Mouse (Mus musculus) left cerebral cortex, adult 8-10 months (tissue): ENCODE measurements around the gene Tram2. TPM values are rescaled to one million over a fixed set of nuclear protein-coding genes. Genes with fewer than 3 reads are reported as not detected.

Experiments
- DNase-seq, 2 experiments: peaks; one replicate each; pipeline ENCODE4 v3.0.0; 2022; ENCODE audit warnings: low spot score in 2 of 2
- total RNA-seq, 4 experiments: library from RNA; stranded (reverse); gene quantifications; 2 replicates each; pipeline ENCODE4 v1.2.4; 2022

The Tram2 gene
- total RNA-seq, 4 experiments from 2014 or later = 1.3 to 2.1 (median 1.4) TPM

DNA sequence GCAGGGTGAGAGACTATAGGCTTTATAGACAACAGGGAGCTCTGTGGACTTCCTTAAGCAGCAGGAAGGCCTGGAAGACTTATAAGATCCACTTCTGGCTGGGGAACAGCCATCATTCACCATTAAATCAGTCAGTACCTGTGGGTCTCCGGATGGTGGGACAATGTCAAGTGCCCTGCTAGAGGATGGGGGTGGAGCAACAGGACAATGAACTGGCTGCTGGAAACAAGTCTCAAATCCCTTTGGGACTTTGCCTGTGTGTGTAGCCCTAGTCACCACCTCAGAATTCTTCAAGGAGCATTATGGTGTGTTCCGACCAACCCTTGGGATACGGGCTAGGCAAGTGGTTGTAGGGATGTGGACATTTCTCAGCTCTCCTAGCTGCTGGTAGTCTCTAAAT lies 55.9 kb downstream of the Tram2 start:
- DNase-seq = no peak

DNA sequence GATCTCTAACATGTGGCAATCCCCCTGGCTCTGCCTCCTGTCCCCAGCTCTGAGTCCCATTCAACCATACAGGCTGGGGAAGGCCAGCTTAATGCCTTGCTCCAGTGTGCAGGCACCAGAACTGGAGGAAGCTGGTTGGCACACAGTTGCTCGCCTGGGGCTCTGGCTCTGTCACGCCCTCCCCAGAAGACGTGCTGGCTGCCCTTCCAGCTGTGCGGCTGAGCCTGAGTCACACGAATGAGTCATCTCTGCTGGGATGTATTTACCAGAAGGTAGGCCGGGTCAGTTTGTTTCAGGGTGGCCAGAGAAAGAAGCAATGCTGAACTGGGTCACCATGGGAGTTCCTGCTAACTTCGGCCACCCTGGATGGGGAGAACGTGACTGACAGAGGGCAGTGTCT lies 64.6 kb downstream of the Tram2 start:
- peak in 1 of 2 experiments; percentile 23 for DNase-seq

DNA sequence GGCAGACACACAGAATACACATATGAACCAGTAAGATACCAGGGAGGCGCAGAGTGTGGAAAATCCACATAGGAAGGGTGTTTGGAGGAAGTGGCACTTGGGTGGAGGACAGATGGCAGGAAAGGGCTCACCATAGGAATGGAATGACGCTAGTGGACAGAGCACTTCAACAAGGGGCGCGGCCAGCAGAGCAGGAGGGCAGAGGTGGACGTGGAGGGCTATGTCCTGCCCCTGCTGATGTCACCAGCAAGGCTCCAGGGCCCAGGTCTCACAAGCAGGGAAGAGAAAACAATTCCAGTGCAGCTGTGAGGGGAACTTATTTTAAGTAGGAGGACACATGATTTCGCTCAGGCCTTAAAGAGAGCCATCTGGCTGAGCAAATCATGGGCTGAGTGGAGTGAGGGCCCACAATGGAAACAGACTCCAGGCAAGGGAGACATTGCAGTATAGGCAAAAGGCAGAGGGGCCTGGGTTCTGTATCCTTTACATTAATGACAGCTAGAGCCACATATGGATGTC lies 68.7 kb downstream of the Tram2 start:
- DNase-seq = no peak

DNA sequence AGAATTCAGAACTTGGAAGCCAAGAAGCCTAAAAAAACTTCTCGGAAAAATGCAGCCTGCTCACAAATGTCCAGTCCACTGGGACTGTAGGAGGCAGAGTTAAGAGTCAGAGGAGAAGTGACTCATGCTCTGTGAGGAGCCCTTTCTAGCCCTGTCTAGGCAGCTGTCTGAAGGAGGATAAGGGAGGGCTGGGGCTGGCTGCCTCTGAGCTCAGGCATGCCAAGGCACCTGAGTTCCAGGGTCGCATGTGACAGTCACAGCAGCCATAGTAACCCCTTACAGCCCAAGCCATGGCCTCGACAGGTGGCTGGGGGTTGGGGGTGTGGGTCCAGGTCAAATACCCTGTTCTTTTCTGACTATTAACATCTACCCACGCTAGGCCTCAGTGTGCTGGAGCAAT lies 70.1 kb downstream of the Tram2 start:
- no peak for DNase-seq

DNA sequence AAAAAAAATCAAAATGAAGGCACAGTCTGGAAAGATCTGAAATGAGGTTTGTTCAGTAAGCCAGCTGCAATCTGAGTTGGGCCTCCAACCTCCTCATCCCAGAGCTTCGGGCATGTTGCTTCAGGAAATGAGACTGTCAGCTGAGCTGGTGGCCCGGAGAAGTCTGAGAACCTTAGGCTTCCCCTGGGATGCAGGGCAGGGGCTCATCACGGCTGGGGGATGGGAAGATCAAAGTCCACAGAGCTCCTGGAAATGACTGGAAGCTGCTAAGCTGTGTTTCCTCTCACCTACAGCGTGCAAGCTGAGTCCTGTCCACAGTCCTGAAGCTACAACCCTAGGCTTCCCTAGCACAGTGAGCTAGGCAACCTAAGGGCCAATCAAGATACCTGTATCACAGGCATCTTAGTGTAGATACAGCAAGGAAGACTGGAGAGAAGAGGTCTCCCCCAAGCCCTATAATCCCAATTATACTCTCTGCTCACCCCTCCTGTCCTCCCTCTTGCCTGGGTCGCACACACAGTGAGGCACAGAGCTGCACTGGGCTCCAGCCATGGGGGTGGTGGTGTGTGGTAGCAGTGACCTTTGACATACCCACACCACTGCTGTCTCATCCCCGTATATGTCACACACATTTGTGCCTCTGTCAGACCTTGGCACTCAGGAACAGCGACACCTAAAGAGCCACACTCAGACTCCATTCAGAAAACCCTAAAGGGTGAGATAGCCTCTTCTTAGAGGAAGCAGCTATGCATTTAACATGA lies 70.9 kb downstream of the Tram2 start:
- DNase-seq = no peak

DNA sequence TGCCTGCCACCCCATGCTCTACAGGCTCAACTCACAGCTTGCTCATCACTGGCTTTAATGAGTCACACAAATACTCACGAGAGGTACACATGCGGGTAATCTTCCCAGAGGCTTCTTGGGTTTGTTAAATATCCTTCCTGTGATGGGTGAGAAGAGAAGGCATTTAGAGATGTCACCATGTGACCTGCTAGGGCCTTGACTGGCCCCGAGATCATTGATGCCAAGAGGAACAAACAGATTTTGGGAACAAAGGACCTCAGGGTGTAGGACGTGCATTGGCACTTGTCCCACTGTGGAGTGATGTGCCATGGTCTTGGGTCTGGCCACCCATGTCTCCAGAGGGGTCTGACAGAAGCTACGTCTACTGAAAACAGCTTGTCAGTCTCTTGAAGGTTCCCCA lies 72.3 kb downstream of the Tram2 start:
- no peak for DNase-seq

DNA sequence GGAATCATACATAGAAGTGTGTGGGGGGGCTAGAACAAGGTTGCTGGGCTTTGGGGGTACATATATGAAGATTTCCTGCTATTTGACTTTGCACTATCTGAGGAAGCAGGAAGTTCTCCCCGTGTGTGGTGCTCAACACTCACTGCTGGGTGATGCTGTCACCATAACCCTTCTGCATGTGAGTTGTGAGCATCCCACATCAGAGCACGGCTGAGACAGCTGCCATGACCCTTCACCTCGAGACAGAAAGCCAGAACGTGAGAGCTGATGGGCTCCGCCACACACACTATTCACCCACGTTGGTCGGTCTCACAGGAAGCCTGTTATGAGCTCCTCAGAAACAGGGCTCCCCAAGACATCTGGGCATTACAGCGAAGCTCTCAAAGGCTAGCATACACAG lies 74.4 kb downstream of the Tram2 start:
- DNase-seq = no peak

DNA sequence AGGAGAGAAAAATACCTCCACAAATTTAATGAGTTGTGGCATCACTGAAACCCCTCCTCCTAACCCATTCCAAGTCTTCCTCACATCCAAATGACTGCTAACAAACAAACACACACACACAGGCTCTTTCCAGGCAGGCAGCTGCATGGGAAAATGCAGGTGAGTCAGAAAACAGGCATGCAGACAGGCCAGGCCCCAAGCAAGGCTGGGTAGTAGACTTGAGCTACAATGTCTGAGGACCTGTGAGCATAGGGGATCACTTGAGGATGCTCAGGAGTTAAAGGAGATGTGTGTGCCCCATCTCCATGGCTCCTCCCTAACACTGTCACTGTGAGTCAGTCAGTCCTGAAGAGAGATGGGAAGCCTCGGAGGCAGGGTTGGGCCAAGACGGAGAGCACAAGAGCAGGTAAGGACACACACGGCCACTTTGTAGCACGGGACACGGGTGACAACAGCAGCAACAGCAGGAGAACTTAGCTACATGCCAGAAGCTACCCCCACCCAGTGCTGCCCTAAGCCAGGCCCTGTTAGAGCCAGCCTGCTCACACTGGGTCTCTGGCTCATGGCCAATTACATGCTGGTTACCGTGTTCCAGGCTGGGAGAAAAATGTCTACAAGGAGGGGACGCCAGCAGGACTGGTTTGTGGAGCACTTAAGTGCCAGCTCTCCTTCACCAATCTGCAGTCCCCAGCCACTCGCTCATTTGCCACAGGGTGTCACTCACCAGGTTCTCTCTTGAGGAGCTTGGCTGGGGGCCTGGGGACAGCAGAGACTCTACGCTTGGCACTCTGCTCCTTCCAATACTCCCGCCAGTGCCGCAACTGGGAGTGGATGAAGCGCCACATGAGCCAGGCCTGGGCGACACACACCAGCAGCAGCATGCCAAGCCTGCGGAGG lies 76.5 kb downstream of the Tram2 start:
- DNase-seq = no peak

DNA sequence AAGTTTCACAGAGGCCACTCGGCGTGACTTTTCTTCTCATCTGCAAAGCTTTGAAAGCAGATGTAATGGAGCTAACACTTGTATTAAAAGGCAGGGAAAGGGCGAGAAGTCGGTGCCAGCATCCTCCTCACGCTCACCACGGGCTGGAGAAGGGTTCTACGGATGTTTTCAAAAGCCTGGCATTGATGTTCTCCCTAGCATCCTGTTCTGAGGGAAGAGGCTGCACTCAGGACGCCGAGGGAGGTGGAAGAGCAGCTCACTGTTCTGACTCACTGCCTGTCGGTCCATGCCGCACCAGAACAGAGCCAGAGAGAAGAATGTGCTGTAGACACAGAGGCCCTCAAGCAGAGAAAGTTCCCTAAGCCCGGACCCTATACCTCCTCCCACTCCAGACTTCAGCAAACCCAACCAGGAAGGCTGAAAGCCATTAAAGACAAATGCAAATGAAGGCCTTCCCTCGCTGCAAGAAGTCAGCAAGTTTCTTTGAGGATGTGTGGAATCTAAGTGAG lies 81.1 kb downstream of the Tram2 start:
- no peak for DNase-seq

DNA sequence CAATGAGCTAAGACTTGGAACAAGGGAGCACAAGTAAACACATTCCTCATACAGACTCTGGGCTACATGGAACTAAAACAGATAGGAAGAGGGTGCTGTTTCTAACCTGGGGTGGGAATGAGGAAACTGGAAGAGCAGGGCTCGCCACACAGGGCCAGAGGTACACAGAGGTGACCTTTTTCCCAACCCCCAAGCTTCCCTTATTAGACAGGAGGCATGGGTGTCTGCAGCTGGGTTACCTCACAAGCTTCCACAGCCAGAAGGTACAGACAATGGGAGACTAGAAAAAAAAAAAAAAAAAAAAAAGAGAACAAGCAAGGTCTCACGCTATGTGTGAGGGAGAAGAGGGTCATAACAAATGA lies 81.7 kb downstream of the Tram2 start:
- DNase-seq = no peak

DNA sequence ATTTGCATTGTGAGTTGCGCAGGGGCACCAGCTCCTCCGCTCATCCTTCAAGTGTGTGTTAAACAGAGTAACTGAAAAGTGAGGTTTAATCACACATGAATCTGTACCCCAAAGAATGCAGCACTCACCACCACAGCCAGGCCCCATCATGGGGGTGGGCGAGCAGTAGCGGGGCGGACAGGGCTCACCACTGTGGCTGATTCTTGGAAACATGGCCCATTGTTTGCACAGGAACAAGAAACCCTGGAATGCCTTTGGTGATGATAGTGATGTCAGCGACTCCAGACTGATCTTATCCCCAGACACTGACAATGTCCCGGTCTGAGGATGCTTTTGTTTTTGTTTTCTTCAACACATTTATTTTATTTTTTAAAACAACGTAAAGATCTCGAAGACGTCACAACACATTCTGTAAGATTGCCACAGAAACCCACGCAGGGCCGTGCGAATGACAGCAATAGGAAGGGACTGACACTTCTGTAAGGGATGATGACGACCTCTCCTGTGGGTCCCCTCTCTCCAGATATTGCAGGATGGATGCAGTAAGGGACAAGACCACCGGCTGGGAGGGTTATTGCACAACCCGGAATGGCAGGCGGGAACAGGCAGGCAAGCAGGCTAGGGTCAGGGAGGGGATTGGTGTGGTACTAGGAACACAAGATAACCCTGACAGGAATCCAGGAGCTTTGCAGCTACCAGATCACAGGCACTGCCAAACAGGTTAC lies 82.3 kb downstream of the Tram2 start:
- DNase-seq = no peak

DNA sequence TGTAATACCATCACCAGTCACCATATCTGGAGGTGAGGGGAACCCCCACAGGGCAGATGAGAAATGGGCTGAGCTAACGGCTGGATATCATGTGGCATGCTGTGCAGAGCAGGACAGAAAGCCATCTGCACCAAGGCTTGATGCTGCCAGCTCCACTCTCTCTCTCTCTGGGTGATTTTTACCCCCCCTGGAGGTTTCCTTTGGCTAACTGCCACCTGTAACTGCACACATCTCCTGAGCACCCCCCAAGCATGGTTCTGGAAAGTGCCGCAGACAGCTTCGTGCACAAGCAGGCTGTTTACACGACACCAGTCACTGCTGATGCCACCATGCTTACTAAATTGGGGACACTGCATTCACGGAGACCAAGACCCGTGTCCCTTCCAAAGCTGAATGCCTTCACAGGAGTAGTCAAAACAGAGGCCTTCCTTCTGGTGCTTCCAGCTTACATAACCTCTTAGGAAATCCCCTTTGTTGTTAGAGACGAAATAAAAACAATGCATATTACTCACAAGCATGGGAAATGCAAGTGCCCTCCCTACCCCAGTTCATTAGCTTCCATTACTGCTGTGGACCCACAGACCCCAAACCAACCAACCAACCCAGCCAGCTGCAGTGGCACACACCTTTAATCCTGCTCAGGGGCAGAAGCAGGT lies 83.6 kb downstream of the Tram2 start:
- no peak for DNase-seq

DNA sequence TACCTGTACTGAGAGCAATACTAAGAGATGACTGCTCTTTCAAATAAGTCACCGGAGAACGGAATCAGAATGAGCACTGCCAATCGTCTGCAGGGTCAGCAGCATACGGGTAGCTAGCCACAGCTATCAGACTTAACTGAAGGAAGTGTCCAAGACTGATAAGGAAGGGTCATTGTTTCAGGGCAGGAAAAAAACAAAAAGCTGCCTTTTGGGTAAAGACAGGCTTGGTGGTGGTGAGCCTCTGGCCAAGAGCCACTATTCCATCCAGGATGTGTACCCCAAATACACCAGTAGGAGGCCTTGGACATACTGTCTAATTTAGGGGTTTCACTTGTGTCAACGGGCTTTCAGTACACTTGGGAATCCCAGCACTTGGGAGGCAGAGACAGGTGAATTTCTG lies 84.7 kb downstream of the Tram2 start:
- no peak for DNase-seq

DNA sequence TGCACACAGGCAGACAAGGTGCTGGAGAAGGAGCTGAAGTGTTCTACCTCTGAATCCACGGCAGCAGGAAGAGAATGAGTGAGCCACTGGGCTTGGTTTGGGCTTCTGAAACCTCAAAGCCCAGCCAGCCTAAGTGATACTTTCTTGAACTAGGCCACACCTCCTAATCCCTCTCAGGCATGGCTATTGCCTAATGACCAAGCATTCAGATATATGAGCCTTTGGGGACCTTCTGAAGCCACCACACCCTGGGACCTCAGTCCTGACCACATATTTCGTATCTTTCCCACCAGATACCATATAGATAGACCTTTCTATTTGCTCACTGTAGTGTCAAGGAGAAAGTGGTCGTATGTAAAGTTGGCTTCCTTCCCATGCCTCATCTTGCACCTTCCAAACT lies 85.3 kb downstream of the Tram2 start:
- no peak for DNase-seq

DNA sequence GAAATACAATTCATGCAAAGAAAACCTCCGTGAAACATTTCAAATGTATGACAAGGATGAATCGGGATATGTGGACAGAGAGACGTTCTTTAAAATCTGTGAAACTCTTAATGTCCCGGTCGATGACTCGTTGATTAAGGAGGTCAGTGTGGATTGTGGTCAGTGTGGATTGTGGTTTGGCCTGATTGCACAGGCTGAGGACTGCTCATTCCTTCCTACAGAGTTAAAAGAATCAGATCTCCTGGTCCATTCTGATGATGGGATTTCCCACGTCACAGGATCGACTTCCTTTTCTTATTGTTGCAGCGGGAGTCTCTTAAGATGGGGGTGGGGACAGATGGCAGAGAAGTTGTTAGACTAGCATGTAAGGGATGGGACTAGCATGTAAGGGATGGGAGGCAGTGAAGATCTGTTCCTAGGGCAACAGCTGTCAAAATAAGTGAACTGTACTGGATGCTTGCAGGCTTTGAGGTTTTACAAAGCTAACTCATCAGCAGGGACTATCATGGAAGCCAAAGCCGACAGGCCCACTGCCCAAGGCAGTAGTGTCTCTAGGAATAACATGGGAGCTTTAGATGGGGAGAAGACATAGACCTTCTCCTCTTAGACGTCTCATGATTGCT lies 89.5 kb downstream of the Tram2 start:
- no peak for DNase-seq

DNA sequence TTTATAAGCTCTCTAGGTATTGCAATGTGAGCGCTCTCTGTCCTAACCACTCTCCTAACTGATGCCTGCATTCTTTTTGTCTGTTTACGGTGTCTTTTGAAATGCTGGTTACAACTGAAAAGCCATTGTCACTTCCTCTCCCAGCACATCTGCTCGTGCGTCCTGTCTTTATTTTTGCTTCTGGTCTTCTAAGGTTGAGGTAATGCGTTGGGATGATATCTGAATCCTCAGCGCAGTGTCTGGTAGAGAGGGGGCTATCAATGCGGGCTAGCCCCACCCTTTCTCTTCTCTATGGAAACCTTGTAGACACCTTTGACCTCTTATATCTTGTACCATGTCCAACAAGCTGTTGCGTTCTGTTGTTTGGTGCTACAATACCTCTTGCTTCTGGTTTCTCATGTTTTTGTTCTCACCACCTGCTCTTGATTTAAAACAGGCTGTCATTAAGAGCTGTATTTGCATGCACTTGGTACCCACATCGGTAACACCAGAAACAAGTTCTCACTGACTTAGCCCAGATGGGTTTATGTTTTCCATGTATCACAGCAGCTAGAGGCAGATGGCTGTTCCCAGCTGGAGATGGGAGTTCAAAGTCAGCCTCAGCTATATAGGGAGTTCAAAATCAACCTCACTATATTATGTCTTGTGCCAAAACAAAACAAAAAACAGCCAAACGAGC lies 92.5 kb downstream of the Tram2 start:
- no peak for DNase-seq

DNA sequence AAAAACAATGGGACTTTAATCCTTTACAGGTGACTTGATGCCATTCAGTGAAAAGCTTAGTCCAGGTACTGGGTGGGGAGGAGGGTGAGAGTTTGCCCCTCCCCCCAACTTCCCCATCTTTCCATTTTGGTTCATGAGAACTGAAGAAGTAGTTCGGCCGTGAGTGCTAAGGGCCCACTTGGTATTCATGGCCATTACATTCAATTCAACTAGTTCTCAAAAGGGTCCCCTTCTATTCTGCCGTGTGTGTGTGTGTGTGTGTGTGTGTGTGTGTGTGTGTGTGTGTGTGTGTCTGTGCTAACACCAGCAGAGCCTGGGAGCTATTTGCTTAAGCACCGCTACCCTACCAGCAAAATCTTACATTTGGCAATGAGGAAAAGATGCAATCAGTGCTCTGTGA lies 94.4 kb downstream of the Tram2 start:
- DNase-seq = no peak

DNA sequence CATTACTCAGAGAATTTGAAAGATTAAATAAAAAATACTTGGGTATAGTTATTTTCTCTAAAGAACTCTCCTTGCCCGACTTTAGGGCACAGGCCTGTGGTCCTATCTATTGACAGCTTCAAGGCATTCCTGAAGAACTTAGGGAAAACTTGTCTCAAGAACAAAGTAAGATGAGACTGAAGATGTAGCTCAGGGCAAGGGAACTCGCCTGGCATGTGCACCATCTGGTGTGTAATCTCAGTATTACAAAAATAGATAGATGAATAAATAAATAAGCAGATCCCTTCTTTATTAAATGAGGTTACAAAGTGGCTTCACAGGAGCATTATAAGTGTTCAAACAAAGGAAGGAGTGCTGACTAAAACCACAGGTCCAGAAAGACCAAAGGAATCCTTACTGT lies 94.9 kb downstream of the Tram2 start:
- no peak for DNase-seq

DNA sequence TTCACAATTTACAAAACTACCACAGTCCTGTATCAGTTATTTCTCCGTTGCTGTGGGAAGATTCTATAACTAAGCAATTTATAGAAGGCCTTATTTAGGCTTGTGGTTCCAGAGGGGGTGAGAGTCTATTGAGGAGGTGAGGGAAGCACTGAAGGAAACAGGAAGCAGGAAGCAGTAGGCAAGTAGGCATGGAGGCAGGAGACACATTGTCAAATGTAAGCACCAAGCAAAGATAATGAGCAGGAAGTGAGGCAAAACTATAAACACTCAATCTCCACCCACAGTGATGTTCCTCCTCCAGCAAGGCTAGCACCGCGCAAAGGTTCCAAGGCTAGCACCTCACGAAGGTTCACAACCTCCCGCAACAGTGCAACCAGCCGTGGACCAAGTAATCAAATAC lies 97.3 kb downstream of the Tram2 start:
- no peak for DNase-seq

DNA sequence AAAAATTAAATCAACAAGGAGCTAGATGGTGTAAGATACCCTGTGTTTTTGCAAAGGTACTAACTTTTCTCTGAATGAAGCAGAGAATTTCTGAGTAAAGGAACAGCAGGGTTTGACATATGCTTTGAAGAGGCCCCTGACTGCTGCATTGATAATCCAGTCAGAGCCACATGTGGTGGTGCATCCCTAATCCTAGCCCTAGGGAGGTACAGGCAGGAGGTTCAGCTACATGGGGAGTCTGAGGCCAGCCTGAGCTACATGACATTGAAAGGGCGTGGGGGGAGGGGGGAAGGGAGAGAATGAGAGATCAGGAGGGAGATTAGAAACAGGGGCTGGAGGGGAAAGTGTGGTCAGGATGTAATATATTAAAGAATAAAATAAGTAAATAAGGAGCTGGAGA lies 98.5 kb downstream of the Tram2 start:
- DNase-seq = no peak
